In the genomic region with DNA sequence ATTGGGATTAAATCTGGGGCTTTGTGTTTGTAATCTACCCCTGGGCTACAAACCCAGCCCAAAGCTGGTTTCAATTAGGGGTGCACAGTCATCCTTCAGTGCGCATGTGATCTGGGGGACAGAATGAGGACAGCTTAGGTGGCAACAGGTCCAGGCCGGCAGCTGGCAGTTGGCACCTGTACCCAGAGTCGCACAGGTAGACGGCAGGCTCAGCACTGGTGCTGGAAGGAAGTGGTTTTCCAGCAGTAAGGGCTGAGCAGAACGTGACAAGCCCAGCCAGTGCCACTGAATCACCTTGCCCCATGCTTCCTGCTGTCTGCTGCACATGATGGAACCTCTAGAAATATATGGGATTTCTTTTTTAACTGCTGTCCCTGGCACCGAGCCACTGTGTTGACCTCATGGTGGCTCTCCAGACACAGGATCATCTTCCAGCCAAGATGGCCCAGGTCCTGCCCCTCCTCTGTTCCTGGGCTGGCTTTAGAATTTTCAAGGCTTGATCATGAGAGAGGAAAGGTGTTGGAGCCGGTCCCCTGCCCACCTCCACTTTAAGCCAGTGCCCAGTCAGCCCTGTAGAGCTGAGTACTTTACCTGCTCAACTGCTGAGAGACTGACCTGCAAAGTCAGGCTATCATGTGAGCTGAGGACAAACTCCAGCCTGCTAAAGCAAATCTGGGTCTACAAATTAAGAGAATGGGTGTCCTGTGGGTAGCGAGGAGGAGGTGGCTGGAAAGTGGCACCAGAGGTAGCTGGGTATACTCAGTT, we compare ENCODE assay signal across 18 mouse cellular contexts. TPM values are rescaled to one million over a fixed set of nuclear protein-coding genes. Genes with fewer than 3 reads are reported as not detected.
DNase-seq lines count a peak whose midpoint lies in the region; TF ChIP-seq lines count a peak whose summit lies in the region.
"Had no signal": no experiment of that assay in that cellular context is flagged by ENCODE, and none has a peak within 500 bp of the region (broad histone marks: within the 10 kb centered on the region; RNA-seq: fewer than 3 reads in every experiment).

No protein-coding gene starts in this region.

- no peak overlapping the region for H3K27ac ChIP-seq in midbrain, embryonic 10.5 days (replicated peaks)
- H3K27ac ChIP-seq: heart, adult 2 months; liver, embryonic 12.5 days; neural tube, embryonic 12.5 days had no signal

- no peaks in the 10 kb centered on the region for H3K79me2 ChIP-seq in myocyte (ENCODE audit: control insufficient read depth, insufficient read depth)

- peak overlapping the region; percentile 6 for H3K4me2 ChIP-seq in myocyte (ENCODE audit: low read depth)
- H3K4me2 ChIP-seq: liver, embryonic 12.5 days; neural tube, embryonic 12.5 days had no signal

- no peak overlapping the region for H3ac ChIP-seq in myocyte (ENCODE audit: control insufficient read depth, insufficient read length)

- no peaks in the 10 kb centered on the region for H3K36me3 ChIP-seq in myocyte (ENCODE audit: control insufficient read depth, insufficient read depth)
- no peaks in the 10 kb centered on the region for H3K36me3 ChIP-seq in midbrain, embryonic 10.5 days
- H3K36me3 ChIP-seq: G1E; liver, embryonic 12.5 days; neural tube, embryonic 12.5 days had no signal

- H3K9me3 ChIP-seq in midbrain, embryonic 10.5 days (replicated peaks), result no peaks in the 10 kb centered on the region
- H3K9me3 ChIP-seq: G1E; liver, embryonic 12.5 days; neural tube, embryonic 12.5 days had no signal

- WGBS in midbrain, embryonic 10.5 days, result 91% methylated on average over 8 of the region's 8 CpGs

- DNase-seq in kidney, adult 8-10 months, result peak; percentile 78 to 79
- no peak for DNase-seq in kidney, postnatal 4 days
- DNase-seq in kidney, adult 9 months, result peak; percentile 88
- DNase-seq in thymus, postnatal 4 days, result peak; percentile 38
- DNase-seq in right cerebral cortex, adult 2 months (ENCODE audit: low spot score in 2 of 2), result no peak
- no peak for DNase-seq in midbrain, embryonic 10.5 days (ENCODE audit: low spot score)
- DNase-seq: adrenal gland, postnatal 14 days; cerebellum, postnatal 10 days; gastrocnemius, postnatal 14 days; heart, adult 2 months; heart, postnatal 4 days; lung, adult 2 months; lung, postnatal 36 days; right cerebral cortex, adult 18-20 months had no signal

- no peak for TF ChIP-seq POLR2A in myocyte (IDR thresholded peaks at IDR 0.05; ENCODE audit: insufficient read length, low read depth)

- H3K4me1 ChIP-seq in midbrain, embryonic 10.5 days, result peaks cover 6% of the 10 kb centered on the region; the same call in 1 of the 2 replicates
- H3K4me1 ChIP-seq: liver, embryonic 12.5 days; neural tube, embryonic 12.5 days had no signal

- no peaks in the 10 kb centered on the region for H3K27me3 ChIP-seq in myocyte (ENCODE audit: control insufficient read depth, insufficient read depth, insufficient read length)
- H3K27me3 ChIP-seq in midbrain, embryonic 10.5 days (ENCODE audit: low read depth, poor library complexity, severe bottlenecking), result 0 out of 2 replicates have a peak, but pooled peaks cover 5% of the 10 kb centered on the region
- H3K27me3 ChIP-seq: neural tube, embryonic 12.5 days had no signal

- no peak overlapping the region for H3K4me3 ChIP-seq in myocyte
- no peak overlapping the region for H3K4me3 ChIP-seq in midbrain, embryonic 10.5 days
- H3K4me3 ChIP-seq: heart, adult 2 months; liver, embryonic 12.5 days; neural tube, embryonic 12.5 days had no signal

TF ChIP-seq in myocyte, 11 proteins besides CTCF, POLR2A, EP300 and RAD21:
- no peak for TF ChIP-seq E2F4 (IDR thresholded peaks at IDR 0.05; ENCODE audit: insufficient read depth)
- no peak for TF ChIP-seq SRF (IDR thresholded peaks at IDR 0.05; ENCODE audit: control insufficient read depth, insufficient read length, low read depth)
- no peak for TF ChIP-seq MYOD1 (IDR thresholded peaks at IDR 0.05; ENCODE audit: control insufficient read depth in 1 of 3, insufficient read length in 2 of 3, low read depth in 2 of 3)
- no peak for TF ChIP-seq POLR2AphosphoS2 (IDR thresholded peaks at IDR 0.05; ENCODE audit: insufficient read length, low read depth)
- TF ChIP-seq TCF12 (IDR thresholded peaks at IDR 0.05; ENCODE audit: insufficient read depth, poor library complexity, severe bottlenecking), result no peak
- no peak for TF ChIP-seq MAX (IDR thresholded peaks at IDR 0.05; ENCODE audit: low read depth)
- no peak for TF ChIP-seq MYOG (IDR thresholded peaks at IDR 0.05; ENCODE audit: control insufficient read depth in 1 of 3, insufficient read depth in 1 of 3, insufficient read length in 2 of 3, low read depth in 2 of 3)
- TF ChIP-seq REST (IDR thresholded peaks at IDR 0.05; ENCODE audit: insufficient read depth, insufficient read length), result no peak
- no peak for TF ChIP-seq CEBPB (IDR thresholded peaks at IDR 0.05; ENCODE audit: insufficient read depth, poor library complexity, severe bottlenecking)
- TF ChIP-seq TCF3 (IDR thresholded peaks at IDR 0.05; ENCODE audit: insufficient read length, low read depth), result no peak
- no peak for TF ChIP-seq USF1 (IDR thresholded peaks at IDR 0.05; ENCODE audit: low read depth)

RNA-seq across cellular contexts. Expression of a gene that starts 7.4 kb away (rescaled TPM):
- 0.40 TPM for polyA plus RNA-seq in myocyte (2012; fragmentation: generic; extraction: Trizol)
- polyA plus RNA-seq in midbrain, embryonic 10.5 days (2016; fragmentation: Nextera tagmentation; extraction: Ambion mirVana), result 0.93 and 1.5 TPM in 2 replicates
- polyA plus RNA-seq: G1E; heart, adult 2 months had no signal

Comparison
In these comparisons a context has a peak if more than half of its experiments do, and no peak if none do; other contexts are left out.
1. DNase-seq: peak in kidney, adult 8-10 months (2 of 2), kidney, adult 9 months (single experiment) and thymus, postnatal 4 days (single experiment); none in kidney, postnatal 4 days (0 of 2), right cerebral cortex, adult 2 months (0 of 2) and midbrain, embryonic 10.5 days (single experiment).